Mouse (Mus musculus) ES-E14 (cell line): ENCODE measurements around the gene Sgsm2.

ENCODE experiments used
- CHD2 ChIP-seq: IDR thresholded peaks from 2 replicates; pipeline ENCODE4 v1.6.1; 2014; ENCODE audit warnings: mild to moderate bottlenecking, low read depth, low read length, inconsistent platforms
- MAFK ChIP-seq: IDR thresholded peaks from 2 replicates; pipeline ENCODE4 v1.6.1; 2014; ENCODE audit warnings: mild to moderate bottlenecking, low read depth, low read length, inconsistent platforms; ENCODE audit not compliant: insufficient read depth
- ZNF384 ChIP-seq: IDR thresholded peaks from 2 replicates; pipeline ENCODE4 v1.6.1; 2012; ENCODE audit warnings: low read depth, low read length, inconsistent platforms

- TF ChIP-seq MAFK (no peak), CHD2 (no peak), ZNF384 (no peak)
These were observed 62.1 kb downstream of the Sgsm2 start for GRCm38 (mm10) chr11:74834650-74835277.
